Mouse (Mus musculus): ENCODE results near the gene Ctdsp1. TPM values are rescaled to one million over a fixed set of nuclear protein-coding genes. Genes with fewer than 3 reads are reported as not detected.

The Ctdsp1 gene
- polyA plus RNA-seq, 1 experiment from 2014 or later: 86.8 TPM

GRCm38 (mm10) chr1:74397268-74397918 is 6.1 kb downstream of the Ctdsp1 start:
- Histone ChIP-seq H3K27me3 (replicated peaks; ENCODE audit: control insufficient read depth, insufficient read depth, low read length) (no peaks in the 10 kb centered on the region), H3K9ac (ENCODE audit: low read length) (peak overlapping the region; percentile 58), H3K9me3 (ENCODE audit: control insufficient read depth, low read length) (no peaks in the 10 kb centered on the region), H3K4me3 (ENCODE audit: low read depth, low read length) (peak overlapping the region; percentile 38), H3K27ac (ENCODE audit: low read depth) (peak overlapping the region; percentile 91), H3K36me3 (ENCODE audit: control insufficient read depth, insufficient read depth, low read length) (peaks cover 22% of the 10 kb centered on the region), H3K4me2 (ENCODE audit: low read length) (peak overlapping the region; percentile 94), H3K4me1 (replicated peaks; ENCODE audit: control insufficient read depth, insufficient read depth, low read length) (peaks cover 13% of the 10 kb centered on the region)
- peak; percentile 91 for ATAC-seq (replicated peaks; ENCODE audit: low FRiP score, low TSS enrichment, low read depth)
- DNase-seq (ENCODE audit: low spot score): peak; percentile 96
- 0% methylated on average over 40 of the region's 41 CpGs for WGBS

DNA sequence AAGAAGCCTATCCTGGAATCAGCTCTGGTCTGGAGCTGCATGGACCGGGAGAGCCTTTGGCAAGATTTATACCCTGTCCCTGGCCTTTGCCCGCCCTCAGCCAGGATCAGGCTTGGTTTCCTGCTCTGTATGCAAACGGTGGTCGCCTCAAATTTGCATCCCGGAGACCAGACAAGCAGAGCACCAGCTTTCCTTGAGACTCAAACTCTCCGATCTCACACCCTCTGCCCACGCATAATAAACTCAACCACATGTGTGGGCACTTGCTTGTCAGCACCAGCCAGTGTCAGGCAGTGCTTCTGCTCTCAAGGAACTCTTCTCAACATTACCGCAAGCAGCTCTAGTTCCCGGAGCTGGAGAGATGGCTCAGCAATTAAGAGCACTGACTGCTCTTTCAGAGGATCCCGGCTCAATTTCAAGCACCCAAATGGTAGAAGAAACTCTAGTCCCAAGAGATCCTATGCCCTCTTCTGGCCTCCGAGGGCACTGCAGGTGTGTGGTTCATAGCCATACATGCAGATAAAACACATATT is 6.7 kb downstream of the Ctdsp1 start:
- ATAC-seq (replicated peaks; ENCODE audit: low FRiP score, low TSS enrichment, low read depth) (peak; percentile 49), DNase-seq (ENCODE audit: low spot score) (peak; percentile 87)
- Histone ChIP-seq H3K4me1 (replicated peaks; ENCODE audit: control insufficient read depth, insufficient read depth, low read length) (peaks cover 9% of the 10 kb centered on the region), H3K4me3 (ENCODE audit: low read depth, low read length) (peak overlapping the region; percentile 38), H3K4me2 (ENCODE audit: low read length) (peak overlapping the region; percentile 94), H3K9ac (ENCODE audit: low read length) (peak overlapping the region; percentile 58), H3K36me3 (ENCODE audit: control insufficient read depth, insufficient read depth, low read length) (peaks cover 22% of the 10 kb centered on the region), H3K27ac (ENCODE audit: low read depth) (peak overlapping the region; percentile 91), H3K27me3 (replicated peaks; ENCODE audit: control insufficient read depth, insufficient read depth, low read length) (no peaks in the 10 kb centered on the region), H3K9me3 (ENCODE audit: control insufficient read depth, low read length) (no peaks in the 10 kb centered on the region)
- WGBS: 3% methylated on average over 11 of the region's 11 CpGs

- 0 out of 2 replicates have a peak, but pooled peaks cover 2% of the 10 kb centered on the region for H3K4me1 ChIP-seq (replicated peaks; ENCODE audit: control insufficient read depth, insufficient read depth, low read length)
- no peaks in the 10 kb centered on the region for H3K27me3 ChIP-seq (replicated peaks; ENCODE audit: control insufficient read depth, insufficient read depth, low read length)
- no peaks in the 10 kb centered on the region for H3K36me3 ChIP-seq (ENCODE audit: control insufficient read depth, insufficient read depth, low read length)
- H3K9me3 ChIP-seq (ENCODE audit: control insufficient read depth, low read length): no peaks in the 10 kb centered on the region
- DNase-seq (ENCODE audit: low spot score) (no peak), ATAC-seq (replicated peaks; ENCODE audit: low FRiP score, low TSS enrichment, low read depth) (no peak)
- no peak overlapping the region for H3K27ac ChIP-seq (ENCODE audit: low read depth)
- no peak overlapping the region for H3K4me2 ChIP-seq (ENCODE audit: low read length)
- no peak overlapping the region for H3K9ac ChIP-seq (ENCODE audit: low read length)
- no peak overlapping the region for H3K4me3 ChIP-seq (ENCODE audit: low read depth, low read length)
- WGBS: 85% methylated on average over 3 of the region's 3 CpGs
Measured at GRCm38 (mm10) chr1:74400531-74400930, 9.2 kb downstream of the Ctdsp1 start.

GRCm38 (mm10) chr1:74401015-74401702 is 9.8 kb downstream of the Ctdsp1 start:
- H3K9ac ChIP-seq (ENCODE audit: low read length): no peak overlapping the region
- 49% methylated on average over 16 of the region's 16 CpGs for WGBS
- H3K4me3 ChIP-seq (ENCODE audit: low read depth, low read length): no peak overlapping the region
- H3K27me3 ChIP-seq (replicated peaks; ENCODE audit: control insufficient read depth, insufficient read depth, low read length): no peaks in the 10 kb centered on the region
- DNase-seq (ENCODE audit: low spot score): no peak
- H3K4me2 ChIP-seq (ENCODE audit: low read length): no peak overlapping the region
- H3K4me1 ChIP-seq (replicated peaks; ENCODE audit: control insufficient read depth, insufficient read depth, low read length): 0 out of 2 replicates have a peak, but pooled peaks cover 2% of the 10 kb centered on the region
- no peak overlapping the region for H3K27ac ChIP-seq (ENCODE audit: low read depth)
- H3K9me3 ChIP-seq (ENCODE audit: control insufficient read depth, low read length): no peaks in the 10 kb centered on the region
- no peaks in the 10 kb centered on the region for H3K36me3 ChIP-seq (ENCODE audit: control insufficient read depth, insufficient read depth, low read length)
- no peak for ATAC-seq (replicated peaks; ENCODE audit: low FRiP score, low TSS enrichment, low read depth)

DNA sequence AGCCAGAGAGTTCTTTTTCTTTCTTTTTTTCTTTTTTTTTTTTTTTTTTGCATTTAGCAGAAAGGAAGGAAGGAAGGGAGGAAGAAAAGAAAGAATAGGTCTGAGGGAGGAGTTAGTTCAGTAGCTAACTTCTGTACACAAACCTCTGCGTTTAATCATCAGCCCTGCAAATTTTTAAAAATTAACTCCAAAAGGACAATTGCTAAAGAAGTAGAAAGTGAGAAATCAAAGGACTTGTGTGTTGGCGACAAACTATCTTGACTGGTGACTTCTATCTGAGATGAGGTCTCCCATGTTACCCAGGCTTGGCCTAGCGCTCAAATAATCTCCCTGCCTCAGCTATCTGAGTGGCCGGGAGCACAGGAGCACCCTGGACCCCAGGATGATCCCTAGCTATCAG is 12.9 kb downstream of the Ctdsp1 start:
- H3K27me3 ChIP-seq (replicated peaks; ENCODE audit: control insufficient read depth, insufficient read depth, low read length): no peaks in the 10 kb centered on the region
- H3K27ac ChIP-seq (ENCODE audit: low read depth): no peak overlapping the region
- ATAC-seq (replicated peaks; ENCODE audit: low FRiP score, low TSS enrichment, low read depth): no peak
- no peak for DNase-seq (ENCODE audit: low spot score)
- 87% methylated on average over 4 of the region's 4 CpGs for WGBS
- H3K4me2 ChIP-seq (ENCODE audit: low read length): no peak overlapping the region
- no peaks in the 10 kb centered on the region for H3K36me3 ChIP-seq (ENCODE audit: control insufficient read depth, insufficient read depth, low read length)
- no peaks in the 10 kb centered on the region for H3K9me3 ChIP-seq (ENCODE audit: control insufficient read depth, low read length)
- H3K4me3 ChIP-seq (ENCODE audit: low read depth, low read length): no peak overlapping the region
- H3K9ac ChIP-seq (ENCODE audit: low read length): no peak overlapping the region
- H3K4me1 ChIP-seq (replicated peaks; ENCODE audit: control insufficient read depth, insufficient read depth, low read length): no peaks in the 10 kb centered on the region

GRCm38 (mm10) chr1:74408589-74409504 is 17.5 kb downstream of the Ctdsp1 start, which contains the start of gene Vil1:
Gene Vil1 (plus strand): TSS chr1:74409376.
- peak within 1 kb of the TSS; percentile 70 for H3K27ac ChIP-seq (ENCODE audit: low read depth)
- 29% methylated on average over 15 of the region's 15 CpGs for WGBS
- peak; percentile 89 for ATAC-seq (replicated peaks; ENCODE audit: low FRiP score, low TSS enrichment, low read depth)

GRCm38 (mm10) chr1:74411753-74412325 is 20.5 kb downstream of the Ctdsp1 start:
- no peak overlapping the region for H3K27ac ChIP-seq (ENCODE audit: low read depth)
- H3K4me1 ChIP-seq (replicated peaks; ENCODE audit: control insufficient read depth, insufficient read depth, low read length): no peaks in the 10 kb centered on the region
- H3K4me3 ChIP-seq (ENCODE audit: low read depth, low read length): no peak overlapping the region
- no peak overlapping the region for H3K9ac ChIP-seq (ENCODE audit: low read length)
- ATAC-seq (replicated peaks; ENCODE audit: low FRiP score, low TSS enrichment, low read depth) (no peak), DNase-seq (ENCODE audit: low spot score) (no peak)
- no peaks in the 10 kb centered on the region for H3K27me3 ChIP-seq (replicated peaks; ENCODE audit: control insufficient read depth, insufficient read depth, low read length)
- WGBS: 50% methylated on average over 2 of the region's 2 CpGs
- no peaks in the 10 kb centered on the region for H3K9me3 ChIP-seq (ENCODE audit: control insufficient read depth, low read length)
- H3K36me3 ChIP-seq (ENCODE audit: control insufficient read depth, insufficient read depth, low read length): no peaks in the 10 kb centered on the region
- H3K4me2 ChIP-seq (ENCODE audit: low read length): no peak overlapping the region

More at GRCm38 (mm10) chr1:74408589-74409504, 17.5 kb downstream of the Ctdsp1 start, which contains the start of gene Vil1:
- H3K9me3 ChIP-seq (ENCODE audit: control insufficient read depth, low read length): no peaks in the 10 kb centered on the region
- H3K9ac ChIP-seq (ENCODE audit: low read length): peak within 1 kb of the TSS; percentile 32
- peak within 1 kb of the TSS; percentile 42 for H3K4me2 ChIP-seq (ENCODE audit: low read length)
- H3K4me1 ChIP-seq (replicated peaks; ENCODE audit: control insufficient read depth, insufficient read depth, low read length): no peaks in the 10 kb centered on the region
- H3K27me3 ChIP-seq (replicated peaks; ENCODE audit: control insufficient read depth, insufficient read depth, low read length): no peaks in the 10 kb centered on the region
- peak; percentile 74 for DNase-seq (ENCODE audit: low spot score)
- H3K4me3 ChIP-seq (ENCODE audit: low read depth, low read length): peak within 1 kb of the TSS; percentile 24
- no peaks in the 10 kb centered on the region for H3K36me3 ChIP-seq (ENCODE audit: control insufficient read depth, insufficient read depth, low read length)

GRCm38 (mm10) chr1:74412711-74413110 is 21.4 kb downstream of the Ctdsp1 start:
- Histone ChIP-seq H3K27me3 (replicated peaks; ENCODE audit: control insufficient read depth, insufficient read depth, low read length) (no peaks in the 10 kb centered on the region), H3K9me3 (ENCODE audit: control insufficient read depth, low read length) (no peaks in the 10 kb centered on the region), H3K27ac (ENCODE audit: low read depth) (no peak overlapping the region), H3K4me3 (ENCODE audit: low read depth, low read length) (no peak overlapping the region), H3K4me2 (ENCODE audit: low read length) (no peak overlapping the region), H3K36me3 (ENCODE audit: control insufficient read depth, insufficient read depth, low read length) (no peaks in the 10 kb centered on the region), H3K4me1 (replicated peaks; ENCODE audit: control insufficient read depth, insufficient read depth, low read length) (no peaks in the 10 kb centered on the region), H3K9ac (ENCODE audit: low read length) (no peak overlapping the region)
- WGBS: 76% methylated on average over 8 of the region's 8 CpGs
- ATAC-seq (replicated peaks; ENCODE audit: low FRiP score, low TSS enrichment, low read depth): no peak
- DNase-seq (ENCODE audit: low spot score): no peak

All from intestine, embryonic 14.5 days (tissue).